ENCODE assay signal across 1 mouse cellular context in the genomic region with DNA sequence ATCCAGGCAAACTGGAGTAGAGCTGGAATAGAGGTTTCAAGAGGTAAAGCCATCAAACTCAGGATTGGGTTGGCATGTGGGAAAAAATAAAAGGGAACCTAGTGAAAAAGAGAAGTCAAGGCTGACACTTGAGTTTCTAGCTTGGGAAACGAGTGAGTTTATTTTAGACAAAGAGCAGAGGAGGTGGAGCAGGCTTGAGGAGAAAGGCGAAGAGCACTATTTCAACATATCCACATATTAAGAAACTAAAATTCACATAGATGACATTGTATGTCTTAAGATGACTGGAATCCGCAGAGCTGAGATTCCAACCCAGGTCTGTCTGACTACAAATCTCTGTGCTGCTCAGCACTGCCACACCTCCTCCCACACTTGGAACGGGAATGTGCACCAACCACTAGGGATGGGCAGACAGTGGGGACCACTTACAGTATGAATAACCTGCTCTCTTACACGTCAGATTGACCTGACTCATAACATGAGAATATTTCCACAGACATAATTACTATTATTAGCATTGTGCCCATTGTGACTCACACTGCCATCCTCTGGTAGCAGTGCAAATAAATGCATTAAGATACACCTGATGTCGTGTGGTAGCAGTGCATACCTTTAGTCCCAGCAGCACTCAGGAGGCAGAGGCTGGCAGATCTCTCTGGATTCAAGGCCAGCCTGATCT.
TF ChIP-seq lines count a peak whose summit lies in the region.

No protein-coding gene starts in this region.

TF ChIP-seq in myocyte, 11 proteins besides CTCF, POLR2A, EP300 and RAD21 (continued from another document):
- TF ChIP-seq E2F4 (IDR thresholded peaks at IDR 0.05; ENCODE audit: insufficient read depth) = no peak
- no peak for TF ChIP-seq SRF (IDR thresholded peaks at IDR 0.05; ENCODE audit: control insufficient read depth, insufficient read length, low read depth)
- no peak for TF ChIP-seq CEBPB (IDR thresholded peaks at IDR 0.05; ENCODE audit: insufficient read depth, poor library complexity, severe bottlenecking)
TF ChIP-seq in myocyte: peak in this region for 0.
